Mouse (Mus musculus) MEL (cell line): ENCODE data around the gene Mms19. TPM values are rescaled to one million over a fixed set of nuclear protein-coding genes. Genes with fewer than 3 reads are reported as not detected.

Experiments used
- DNase-seq: peaks from one replicate; pipeline ENCODE4 v3.0.0; 2011; ENCODE audit warnings: low read depth, low spot score
- H3K27ac ChIP-seq: 2 replicates; pipeline ENCODE4 v1.5.1; 2012; ENCODE audit warnings: low read depth, mild to moderate bottlenecking, control low read depth, low read length, moderate library complexity; ENCODE audit not compliant: control insufficient read depth
- H3K27me3 ChIP-seq, 2 experiments: fragments of 150-350 bp in 1 of 2; sonication (generic) in 1 of 2; 2 replicates each; pipeline ENCODE4 v1.6.1; 2012; ENCODE audit warnings: low read length in 2 of 2, mild to moderate bottlenecking in 2 of 2, improper control_type of control experiment in 1 of 2, moderate library complexity in 1 of 2; ENCODE audit not compliant: insufficient read depth in 2 of 2, control insufficient read depth in 1 of 2
- H3K36me3 ChIP-seq, 2 experiments: 2 replicates each; pipeline ENCODE4 v1.6.1; 2012 to 2014; ENCODE audit warnings: low read length in 2 of 2, improper control_type of control experiment in 1 of 2, inconsistent platforms in 1 of 2, mild to moderate bottlenecking in 1 of 2; ENCODE audit not compliant: insufficient read depth in 2 of 2, control insufficient read depth in 1 of 2
- H3K4me1 ChIP-seq, 2 experiments: fragments of 150-350 bp in 1 of 2; sonication (generic) in 1 of 2; 2 replicates each; pipeline ENCODE4 v1.6.1; 2012; ENCODE audit warnings: low read length in 2 of 2, improper control_type of control experiment in 1 of 2, mild to moderate bottlenecking in 1 of 2; ENCODE audit not compliant: insufficient read depth in 2 of 2, control insufficient read depth in 1 of 2
- H3K4me3 ChIP-seq, 2 experiments: fragments of 150-350 bp in 1 of 2; sonication (generic) in 1 of 2; 2 replicates each; pipeline ENCODE4 v1.5.1; 2012; ENCODE audit warnings: low read depth in 2 of 2, low read length in 2 of 2, mild to moderate bottlenecking in 2 of 2, moderate library complexity in 2 of 2, control low read depth in 1 of 2, improper control_type of control experiment in 1 of 2; ENCODE audit not compliant: control insufficient read depth in 1 of 2, insufficient read depth in 1 of 2
- H3K79me2 ChIP-seq: 2 replicates; pipeline ENCODE4 v1.6.1; 2012; ENCODE audit warnings: mild to moderate bottlenecking, low read length, moderate library complexity; ENCODE audit not compliant: control insufficient read depth, poor library complexity, insufficient read depth
- H3K9ac ChIP-seq: 2 replicates; pipeline ENCODE4 v1.6.1; 2012; ENCODE audit warnings: low read depth, mild to moderate bottlenecking, control low read depth, low read length, moderate library complexity; ENCODE audit not compliant: control insufficient read depth, poor library complexity, severe bottlenecking
- H3K9me3 ChIP-seq: fragments of 150-350 bp; sonication (generic); replicated peaks from 2 replicates; pipeline ENCODE4 v1.6.1; 2012; ENCODE audit warnings: mild to moderate bottlenecking, low read length, improper control_type of control experiment, moderate library complexity; ENCODE audit not compliant: insufficient read depth
- BHLHE40 ChIP-seq: IDR thresholded peaks from 2 replicates; pipeline ENCODE4 v1.6.1; 2012; ENCODE audit warnings: low read depth, mild to moderate bottlenecking, inconsistent platforms, low read length, improper control_type of control experiment, borderline replicate concordance
- CHD1 ChIP-seq: IDR thresholded peaks from 2 replicates; pipeline ENCODE4 v1.6.1; 2012; ENCODE audit warnings: low read depth, mild to moderate bottlenecking, inconsistent platforms, low read length, improper control_type of control experiment
- CTCF ChIP-seq, 3 experiments: IDR thresholded peaks in 2 of 3; conservative IDR thresholded peaks in 1 of 3; 2 replicates each; pipeline ENCODE4 v1.5.1; 2011 to 2012; ENCODE audit warnings: low read length in 3 of 3, low read depth in 2 of 3, mild to moderate bottlenecking in 2 of 3, improper control_type of control experiment in 1 of 3, inconsistent platforms in 1 of 3, mixed read lengths in 1 of 3, moderate library complexity in 1 of 3; ENCODE audit not compliant: control insufficient read depth in 1 of 3, insufficient read depth in 1 of 3, poor library complexity in 1 of 3, severe bottlenecking in 1 of 3
- ELF1 ChIP-seq: IDR thresholded peaks from 2 replicates; pipeline ENCODE4 v1.6.1; 2014; ENCODE audit warnings: low read depth, mild to moderate bottlenecking, inconsistent platforms, low read length, improper control_type of control experiment, moderate library complexity
- EP300 ChIP-seq, 2 experiments: IDR thresholded peaks; 2 replicates each; pipeline ENCODE4 v1.6.1; 2011; ENCODE audit warnings: improper control_type of control experiment in 2 of 2, low read length in 2 of 2, low read depth in 1 of 2, mild to moderate bottlenecking in 1 of 2
- ETS1 ChIP-seq: IDR thresholded peaks from 2 replicates; pipeline ENCODE4 v1.6.1; 2012; ENCODE audit warnings: low read depth, mild to moderate bottlenecking, inconsistent platforms, low read length, improper control_type of control experiment, moderate library complexity
- HCFC1 ChIP-seq: IDR thresholded peaks from 2 replicates; pipeline ENCODE4 v1.6.1; 2012; ENCODE audit warnings: low read depth, mild to moderate bottlenecking, inconsistent platforms, low read length, improper control_type of control experiment, moderate library complexity
- JUND ChIP-seq: IDR thresholded peaks from 2 replicates; pipeline ENCODE4 v1.6.1; 2011; ENCODE audit warnings: low read depth, mild to moderate bottlenecking, improper control_type of control experiment, low read length
- MAFK ChIP-seq: IDR thresholded peaks from 2 replicates; pipeline ENCODE4 v1.6.1; 2011; ENCODE audit warnings: low read depth, mild to moderate bottlenecking, low read length, improper control_type of control experiment, borderline replicate concordance
- MAX ChIP-seq: IDR thresholded peaks from 2 replicates; pipeline ENCODE4 v1.6.1; 2011; ENCODE audit warnings: low read length, improper control_type of control experiment
- MYB ChIP-seq: IDR thresholded peaks from 2 replicates; pipeline ENCODE4 v1.6.1; 2011; ENCODE audit warnings: mild to moderate bottlenecking, low read depth, low read length, improper control_type of control experiment
- POLR2AphosphoS2 ChIP-seq: IDR thresholded peaks from 2 replicates; pipeline ENCODE4 v1.6.1; 2011; ENCODE audit warnings: low read length, improper control_type of control experiment
- RAD21 ChIP-seq: IDR thresholded peaks from 2 replicates; pipeline ENCODE4 v1.6.1; 2011; ENCODE audit warnings: mild to moderate bottlenecking, low read depth, low read length, improper control_type of control experiment
- RCOR1 ChIP-seq: IDR thresholded peaks from 2 replicates; pipeline ENCODE4 v1.6.1; 2012; ENCODE audit warnings: low read depth, mild to moderate bottlenecking, inconsistent platforms, low read length, improper control_type of control experiment
- TAL1 ChIP-seq: IDR thresholded peaks from 2 replicates; pipeline ENCODE4 v1.6.1; 2012; ENCODE audit warnings: mild to moderate bottlenecking, inconsistent platforms, low read length, moderate library complexity, mixed read lengths
- TBP ChIP-seq: IDR thresholded peaks from 2 replicates; pipeline ENCODE4 v1.8.0; 2011; ENCODE audit warnings: low read depth, low read length, improper control_type of control experiment
- TCF12 ChIP-seq: IDR thresholded peaks from 2 replicates; pipeline ENCODE4 v1.6.1; 2014; ENCODE audit warnings: low read depth, mild to moderate bottlenecking, inconsistent platforms, low read length, improper control_type of control experiment, moderate library complexity
- USF1 ChIP-seq: IDR thresholded peaks from 2 replicates; pipeline ENCODE4 v1.6.1; 2014; ENCODE audit warnings: low read depth, mild to moderate bottlenecking, inconsistent platforms, low read length, improper control_type of control experiment, moderate library complexity
- USF2 ChIP-seq, 2 experiments: IDR thresholded peaks; 2 replicates each; pipeline ENCODE4 v1.6.1; 2011 to 2012; ENCODE audit warnings: improper control_type of control experiment in 2 of 2, low read length in 2 of 2, borderline replicate concordance in 1 of 2, inconsistent platforms in 1 of 2, low read depth in 1 of 2, mild to moderate bottlenecking in 1 of 2; ENCODE audit not compliant: insufficient read depth in 1 of 2
- ZKSCAN1 ChIP-seq: IDR thresholded peaks from 2 replicates; pipeline ENCODE4 v1.6.1; 2012; ENCODE audit warnings: low read depth, mild to moderate bottlenecking, inconsistent platforms, low read length, improper control_type of control experiment, moderate library complexity
- ZMIZ1 ChIP-seq: IDR thresholded peaks from 2 replicates; pipeline ENCODE4 v1.6.1; 2012; ENCODE audit warnings: low read depth, mild to moderate bottlenecking, inconsistent platforms, low read length, improper control_type of control experiment, moderate library complexity
- ZNF384 ChIP-seq: IDR thresholded peaks from 2 replicates; pipeline ENCODE4 v1.6.1; 2012; ENCODE audit warnings: low read depth, mild to moderate bottlenecking, inconsistent platforms, low read length, improper control_type of control experiment
- polyA plus RNA-seq, 2 experiments: library from polyadenylated mRNA; stranded (reverse) in 1 of 2; unstranded in 1 of 2; fragments of >175 nt in 1 of 2; fragments of >200 nt in 1 of 2; gene quantifications; 2 replicates each; pipeline versions ENCODE4 v1.2.1 to v1.2.4; 2012; ENCODE audit warnings: low replicate concordance in 2 of 2, low read depth in 1 of 2; ENCODE audit not compliant: insufficient read length in 2 of 2, insufficient read depth in 1 of 2, missing spikeins in 1 of 2
- total RNA-seq: library from RNA; depleted of rRNA; stranded (reverse); fragments of 300-350 nt; gene quantifications from 2 replicates; pipeline ENCODE4 v1.2.3, GENCODE M21; 2012

Gene Mms19
- total and polyA plus RNA-seq, 3 experiments: 25.6 to 88.6 TPM; not detected in 1

DNA sequence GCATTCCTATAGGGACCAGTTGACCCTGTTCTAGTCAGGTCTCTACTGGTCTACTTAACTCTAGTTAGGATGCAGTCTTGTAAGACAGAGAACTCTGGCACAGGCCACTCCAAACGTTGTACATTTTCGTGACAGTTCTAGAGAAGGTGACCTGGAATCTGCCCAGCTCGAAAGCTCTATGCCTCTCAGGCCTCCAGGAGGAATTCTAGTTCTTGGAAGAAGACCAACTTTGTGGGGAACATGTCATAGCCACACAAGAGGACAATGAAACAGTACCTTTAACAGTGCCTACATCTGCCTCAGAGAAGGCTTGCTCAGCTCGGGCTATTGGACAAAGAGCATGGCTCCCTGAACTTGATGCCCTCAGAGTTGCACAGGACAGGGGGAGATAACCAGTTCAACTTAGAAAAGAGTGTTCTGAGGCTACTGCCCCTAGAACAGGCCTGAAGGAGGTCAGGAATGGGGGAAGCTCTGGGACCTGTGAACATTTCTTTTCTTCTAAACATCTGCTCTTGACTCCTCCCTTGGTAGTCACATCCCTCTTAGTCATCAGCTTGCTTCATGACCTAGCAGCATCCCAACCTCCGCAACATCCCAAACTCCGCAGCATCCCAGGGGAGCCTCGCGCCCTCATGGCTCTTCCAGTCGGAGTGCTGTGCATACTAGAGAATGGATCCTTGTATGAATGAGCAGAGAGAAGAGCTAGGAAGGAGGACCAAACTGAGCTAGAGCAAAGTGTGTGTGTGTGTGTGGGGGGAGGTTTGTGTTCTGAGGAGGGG, 18.0 kb upstream of the Mms19 start:
- no peak for DNase-seq
- TF ChIP-seq RAD21 (no peak), MYB (no peak), TBP (no peak), USF2 (IDR thresholded peaks at IDR 0.05; ENCODE audit: borderline replicate concordance in 1 of 2, insufficient read depth in 1 of 2, low read depth in 1 of 2, low read length in 2 of 2) (no peak), MAFK (no peak), HCFC1 (no peak), ETS1 (no peak), JUND (no peak), ELF1 (no peak), ZKSCAN1 (no peak), EP300 (IDR thresholded peaks at IDR 0.05; ENCODE audit: low read depth in 1 of 2, low read length in 2 of 2) (no peak), CHD1 (no peak), POLR2AphosphoS2 (no peak), USF1 (no peak)
- no peaks in the 10 kb centered on the region for H3K4me1 ChIP-seq
- no peak overlapping the region for H3K4me3 ChIP-seq
- no peak overlapping the region for H3K27ac ChIP-seq
- no peaks in the 10 kb centered on the region for H3K27me3 ChIP-seq
- H3K36me3 ChIP-seq: no peaks in the 10 kb centered on the region
- no peaks in the 10 kb centered on the region for H3K9me3 ChIP-seq
- no peak overlapping the region for H3K9ac ChIP-seq
- no peaks in the 10 kb centered on the region for H3K79me2 ChIP-seq

DNA sequence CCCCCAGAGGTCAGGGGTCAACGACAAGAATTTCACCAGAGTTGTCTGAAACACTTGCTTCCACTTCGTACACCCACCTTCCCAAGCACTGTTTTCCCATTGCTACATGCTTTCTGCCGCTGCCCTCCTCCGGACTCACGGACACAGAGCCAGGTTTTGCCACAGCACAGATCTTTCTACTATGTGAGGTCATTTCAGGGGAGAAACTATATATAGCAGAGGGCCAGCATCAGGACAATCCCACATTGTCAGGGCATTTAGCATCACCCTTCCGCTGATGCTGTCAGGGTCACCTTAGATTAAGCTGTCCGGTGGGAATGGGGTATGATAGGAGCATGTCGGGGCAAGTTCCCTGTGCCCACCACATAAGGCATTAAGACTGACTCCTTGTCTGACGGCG, 16.1 kb upstream of the Mms19 start:
- no peaks in the 10 kb centered on the region for H3K27me3 ChIP-seq
- no peaks in the 10 kb centered on the region for H3K4me1 ChIP-seq
- H3K27ac ChIP-seq: no peak overlapping the region
- no peak for DNase-seq
- no peaks in the 10 kb centered on the region for H3K36me3 ChIP-seq
- TF ChIP-seq TCF12 (no peak), ZNF384 (no peak), ZMIZ1 (no peak), BHLHE40 (no peak), RCOR1 (no peak), ZKSCAN1 (no peak), CTCF (IDR thresholded peaks at IDR 0.05 in 2 of 3, conservative IDR thresholded peaks at IDR 0.05 in 1 of 3; ENCODE audit: control insufficient read depth in 1 of 3, insufficient read depth in 1 of 3, low read depth in 2 of 3, low read length in 3 of 3, poor library complexity in 1 of 3, severe bottlenecking in 1 of 3) (no peak), TAL1 (no peak), MAX (no peak)
- no peak overlapping the region for H3K9ac ChIP-seq
- H3K9me3 ChIP-seq: no peaks in the 10 kb centered on the region
- H3K4me3 ChIP-seq: no peak overlapping the region
- H3K79me2 ChIP-seq: no peaks in the 10 kb centered on the region
